Mouse (Mus musculus) embryo, embryonic 11.5 days (tissue): ENCODE measurements at regions not wholly inside any gene's neighbourhood (a gene's known extent, or its start where the extent isn't known, plus 50 kb on each side); places are given as distances from the start of the nearest gene placed in this dataset.

Experiments
- DNase-seq: peaks from one replicate; pipeline ENCODE4 v3.0.0-alpha.2; 2012; ENCODE audit warnings: low read depth, low spot score

GRCm38 (mm10) chr12:25905614-25906013 lies 509.4 kb downstream of the Rnf144a start:
- DNase-seq: no peak

GRCm38 (mm10) chr12:25896543-25896942 lies 518.5 kb downstream of the Rnf144a start:
- DNase-seq: no peak

GRCm38 (mm10) chr12:25895691-25896090 lies 519.4 kb downstream of the Rnf144a start:
- DNase-seq: no peak

- DNase-seq: no peak
Observed at GRCm38 (mm10) chr12:25891391-25892167, 523.5 kb downstream of the Rnf144a start.

GRCm38 (mm10) chr12:25890722-25891121 lies 524.3 kb downstream of the Rnf144a start:
- DNase-seq: no peak

- no peak for DNase-seq
Observed at GRCm38 (mm10) chr12:25883771-25884171, 531.3 kb downstream of the Rnf144a start.

- no peak for DNase-seq
Observed at GRCm38 (mm10) chr12:25871816-25872215, 543.2 kb downstream of the Rnf144a start.

- DNase-seq: no peak
Observed at GRCm38 (mm10) chr12:25871001-25871461, 544.0 kb downstream of the Rnf144a start.

GRCm38 (mm10) chr12:25869846-25870245 lies 545.2 kb downstream of the Rnf144a start:
- no peak for DNase-seq

GRCm38 (mm10) chr12:25865063-25865462 lies 550.0 kb downstream of the Rnf144a start:
- no peak for DNase-seq

- no peak for DNase-seq
Observed at GRCm38 (mm10) chr12:25864113-25864852, 550.8 kb downstream of the Rnf144a start.

- DNase-seq: no peak
Observed at GRCm38 (mm10) chr12:25861100-25861499, 554.0 kb downstream of the Rnf144a start.

- DNase-seq: no peak
Observed at GRCm38 (mm10) chr12:25858397-25858796, 556.7 kb downstream of the Rnf144a start.

- DNase-seq: no peak
Observed at GRCm38 (mm10) chr12:25830057-25830456, 585.0 kb downstream of the Rnf144a start.

- no peak for DNase-seq
Observed at GRCm38 (mm10) chr12:25827961-25828360, 587.1 kb downstream of the Rnf144a start.

- no peak for DNase-seq
Observed at GRCm38 (mm10) chr12:25826928-25827327, 588.1 kb downstream of the Rnf144a start.

GRCm38 (mm10) chr12:25826451-25826850 lies 588.6 kb downstream of the Rnf144a start:
- no peak for DNase-seq

GRCm38 (mm10) chr12:25816248-25816647 lies 598.8 kb downstream of the Rnf144a start:
- no peak for DNase-seq

GRCm38 (mm10) chr12:25795092-25795491 lies 620.0 kb downstream of the Rnf144a start:
- no peak for DNase-seq

- no peak for DNase-seq
Observed at GRCm38 (mm10) chr12:25794571-25794970, 620.5 kb downstream of the Rnf144a start.

- no peak for DNase-seq
Observed at GRCm38 (mm10) chr12:25792571-25793075, 622.4 kb downstream of the Rnf144a start.

- DNase-seq: no peak
Observed at GRCm38 (mm10) chr12:25790956-25791355, 624.1 kb downstream of the Rnf144a start.
